Mouse (Mus musculus): ENCODE measurements around the gene Catsper2. TPM values are rescaled to one million over a fixed set of nuclear protein-coding genes. Genes with fewer than 3 reads are reported as not detected.

Catsper2 gene
- total and polyA plus RNA-seq, 3 experiments = 1.2 to 2.5 TPM; not detected in 1

GRCm38 (mm10) chr2:121414139-121414685 is 620 bp upstream of the Catsper2 start:
- H3K4me3 ChIP-seq (ENCODE audit: control insufficient read depth in 1 of 2, insufficient read depth in 1 of 2, low read depth in 2 of 2, low read length in 2 of 2) = peak overlapping the region; percentile 84 to 100
- H3K4me1 ChIP-seq (ENCODE audit: control insufficient read depth in 1 of 2, insufficient read depth in 2 of 2, low read length in 2 of 2) = peaks cover 0 to 7% of the 10 kb centered on the region in 2 experiments
- H3K9ac ChIP-seq (ENCODE audit: control insufficient read depth, low read depth, low read length, poor library complexity, severe bottlenecking) = peak overlapping the region; percentile 87
- peak; percentile 84 for DNase-seq (ENCODE audit: low read depth, low spot score)
- H3K36me3 ChIP-seq (ENCODE audit: control insufficient read depth in 1 of 2, insufficient read depth in 2 of 2, low read length in 2 of 2) = peaks cover 6 to 33% of the 10 kb centered on the region in 2 experiments
- H3K79me2 ChIP-seq (ENCODE audit: control insufficient read depth, insufficient read depth, low read length, poor library complexity) = peaks cover 48% of the 10 kb centered on the region
- peak overlapping the region; percentile 82 for H3K27ac ChIP-seq (ENCODE audit: control insufficient read depth, low read depth, low read length)
- H3K27me3 ChIP-seq (ENCODE audit: control insufficient read depth in 1 of 2, insufficient read depth in 2 of 2, low read length in 2 of 2) = no peaks in the 10 kb centered on the region
- TF ChIP-seq E2F4 (IDR thresholded peaks at IDR 0.05; ENCODE audit: borderline replicate concordance, low read depth, low read length) (no peak), ELF1 (IDR thresholded peaks at IDR 0.05; ENCODE audit: low read depth, low read length) (peak; percentile 22; the same call in 1 of the 2 replicates), ETS1 (IDR thresholded peaks at IDR 0.05; ENCODE audit: low read depth, low read length) (0 out of 2 replicates have a peak, but pooled peaks have one; percentile 21), CHD2 (IDR thresholded peaks at IDR 0.05; ENCODE audit: low read length) (peak; percentile 20; the same call in 1 of the 2 replicates), POLR2AphosphoS2 (IDR thresholded peaks at IDR 0.05; ENCODE audit: low read length) (no peak), GABPA (IDR thresholded peaks at IDR 0.05; ENCODE audit: low read depth, low read length) (no peak), TCF12 (IDR thresholded peaks at IDR 0.05; ENCODE audit: low read depth, low read length) (0 out of 2 replicates have a peak, but pooled peaks have one; percentile 4), ZNF384 (IDR thresholded peaks at IDR 0.05; ENCODE audit: low read depth, low read length) (peak; percentile 41), SMC3 (IDR thresholded peaks at IDR 0.05; ENCODE audit: low read depth, low read length) (no peak), SIN3A (IDR thresholded peaks at IDR 0.05; ENCODE audit: low read length) (peak; percentile 56)
- H3K9me3 ChIP-seq (replicated peaks; ENCODE audit: insufficient read depth, low read length) = no peaks in the 10 kb centered on the region

DNA sequence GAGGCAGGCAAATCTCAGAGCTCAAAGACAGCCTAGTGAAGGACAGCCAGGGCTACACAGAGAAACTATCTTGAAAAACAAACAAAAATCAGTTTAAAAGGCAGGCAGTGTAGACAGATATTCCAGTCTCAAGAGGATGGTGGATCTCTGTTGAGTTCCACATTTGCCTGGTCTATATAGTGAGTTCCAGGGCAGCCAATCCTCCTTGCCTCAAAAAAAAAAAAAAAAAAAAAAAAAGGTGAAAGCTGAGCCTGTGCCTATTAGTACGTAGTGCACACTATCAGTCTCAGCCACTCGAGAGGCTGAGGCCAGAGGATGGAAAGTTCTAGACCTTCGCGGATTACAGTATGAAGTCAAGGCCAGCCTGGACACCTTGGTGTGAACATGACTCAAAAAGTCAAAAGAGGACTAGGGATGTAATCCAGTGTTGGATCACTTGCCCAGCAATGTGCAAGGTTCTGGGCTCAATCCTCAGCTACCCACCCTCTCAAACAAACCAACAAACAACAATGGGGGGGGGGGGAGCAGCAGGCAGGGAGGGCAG is 677 bp downstream of the Catsper2 start:
- H3K9ac ChIP-seq (ENCODE audit: control insufficient read depth, low read depth, low read length, poor library complexity, severe bottlenecking) = peak overlapping the region; percentile 78
- no peaks in the 10 kb centered on the region for H3K9me3 ChIP-seq (replicated peaks; ENCODE audit: insufficient read depth, low read length)
- peaks cover 0 to 7% of the 10 kb centered on the region in 2 experiments for H3K4me1 ChIP-seq (ENCODE audit: control insufficient read depth in 1 of 2, insufficient read depth in 2 of 2, low read length in 2 of 2)
- H3K79me2 ChIP-seq (ENCODE audit: control insufficient read depth, insufficient read depth, low read length, poor library complexity) = peaks cover 40% of the 10 kb centered on the region
- peak overlapping the region; percentile 89 for H3K27ac ChIP-seq (ENCODE audit: control insufficient read depth, low read depth, low read length)
- peak; percentile 79 for DNase-seq (ENCODE audit: low read depth, low spot score)
- H3K36me3 ChIP-seq (ENCODE audit: control insufficient read depth in 1 of 2, insufficient read depth in 2 of 2, low read length in 2 of 2) = peaks cover 4 to 23% of the 10 kb centered on the region in 2 experiments
- H3K27me3 ChIP-seq (ENCODE audit: control insufficient read depth in 1 of 2, insufficient read depth in 2 of 2, low read length in 2 of 2) = no peaks in the 10 kb centered on the region
- H3K4me3 ChIP-seq (ENCODE audit: control insufficient read depth in 1 of 2, insufficient read depth in 1 of 2, low read depth in 2 of 2, low read length in 2 of 2) = peak overlapping the region; percentile 78 to 81
- peak; percentile 44; the same call in 1 of the 2 replicates for TF ChIP-seq ETS1 (IDR thresholded peaks at IDR 0.05; ENCODE audit: low read depth, low read length)
- TF ChIP-seq TAL1 (IDR thresholded peaks at IDR 0.05; ENCODE audit: low read length) = peak; percentile 38
- no peak for TF ChIP-seq GABPA (IDR thresholded peaks at IDR 0.05; ENCODE audit: low read depth, low read length)
- no peak for TF ChIP-seq E2F4 (IDR thresholded peaks at IDR 0.05; ENCODE audit: borderline replicate concordance, low read depth, low read length)
- peak; percentile 97 for TF ChIP-seq ZNF384 (IDR thresholded peaks at IDR 0.05; ENCODE audit: low read depth, low read length)
- TF ChIP-seq RCOR1 (IDR thresholded peaks at IDR 0.05; ENCODE audit: low read depth, low read length) = peak; percentile 5; the same call in 1 of the 2 replicates

- Histone ChIP-seq H3K27me3 (ENCODE audit: control insufficient read depth in 1 of 2, insufficient read depth in 2 of 2, low read length in 2 of 2) (no peaks in the 10 kb centered on the region), H3K79me2 (ENCODE audit: control insufficient read depth, insufficient read depth, low read length, poor library complexity) (peaks cover 2% of the 10 kb centered on the region), H3K9ac (ENCODE audit: control insufficient read depth, low read depth, low read length, poor library complexity, severe bottlenecking) (no peak overlapping the region), H3K9me3 (replicated peaks; ENCODE audit: insufficient read depth, low read length) (no peaks in the 10 kb centered on the region), H3K4me1 (ENCODE audit: control insufficient read depth in 1 of 2, insufficient read depth in 2 of 2, low read length in 2 of 2) (no peaks in the 10 kb centered on the region), H3K36me3 (ENCODE audit: control insufficient read depth in 1 of 2, insufficient read depth in 2 of 2, low read length in 2 of 2) (peaks cover 0 to 3% of the 10 kb centered on the region in 2 experiments; a peak in 2 of 4 replicates), H3K27ac (ENCODE audit: control insufficient read depth, low read depth, low read length) (no peak overlapping the region), H3K4me3 (ENCODE audit: control insufficient read depth in 1 of 2, insufficient read depth in 1 of 2, low read depth in 2 of 2, low read length in 2 of 2) (no peak overlapping the region)
- DNase-seq (ENCODE audit: low read depth, low spot score) = peak; percentile 86
- TF ChIP-seq RAD21 (IDR thresholded peaks at IDR 0.05; ENCODE audit: low read depth, low read length) (peak; percentile 64), TBP (IDR thresholded peaks at IDR 0.05; ENCODE audit: low read depth, low read length) (peak; percentile 85), CTCF (IDR thresholded peaks at IDR 0.05 in 2 of 3, conservative IDR thresholded peaks at IDR 0.05 in 1 of 3; ENCODE audit: control insufficient read depth in 1 of 3, insufficient read depth in 1 of 3, low read depth in 2 of 3, low read length in 3 of 3, poor library complexity in 1 of 3, severe bottlenecking in 1 of 3) (peak; percentile 50 to 73 (median 55)), ZC3H11A (IDR thresholded peaks at IDR 0.05; ENCODE audit: low read depth, low read length) (peak; percentile 60), ZKSCAN1 (IDR thresholded peaks at IDR 0.05; ENCODE audit: low read depth, low read length) (no peak), SIN3A (IDR thresholded peaks at IDR 0.05; ENCODE audit: low read length) (peak; percentile 34; the same call in 1 of the 2 replicates), SMC3 (IDR thresholded peaks at IDR 0.05; ENCODE audit: low read depth, low read length) (peak; percentile 68), TCF12 (IDR thresholded peaks at IDR 0.05; ENCODE audit: low read depth, low read length) (no peak), MEF2A (IDR thresholded peaks at IDR 0.05; ENCODE audit: extremely low read depth, insufficient replicate concordance, low read depth, low read length, poor library complexity, severe bottlenecking) (no peak), ZNF384 (IDR thresholded peaks at IDR 0.05; ENCODE audit: low read depth, low read length) (peak; percentile 94)
These were observed 5.4 kb downstream of the Catsper2 start for GRCm38 (mm10) chr2:121408160-121408559.
